Mouse (Mus musculus) heart, embryonic 14.5 days (tissue): ENCODE results near the gene Rnase13. TPM values are rescaled to one million over a fixed set of nuclear protein-coding genes. Genes with fewer than 3 reads are reported as not detected.

Experiments used
- polyA plus RNA-seq: library from polyadenylated mRNA; unstranded; fragments of >200 nt; fragmentation: Nextera tagmentation; extraction: Ambion mirVana; gene quantifications from 2 replicates; pipeline ENCODE4 v1.2.1, GENCODE M21; 2014

The Rnase13 gene
- polyA plus RNA-seq, 1 experiment from 2014 or later: not detected

Other genes with a start within 250 kb of the Rnase13 start
- gene Gm17079, start 227.3 kb downstream of the Rnase13 start, polyA plus RNA-seq: not detected in 2 replicates
- gene Gm5800, start 205.6 kb downstream of the Rnase13 start, polyA plus RNA-seq: not detected in 2 replicates
- not detected in 2 replicates for gene Ang4, start 149.2 kb downstream of the Rnase13 start, polyA plus RNA-seq
- not detected in 2 replicates for gene AY358078, start 122.7 kb downstream of the Rnase13 start, polyA plus RNA-seq
- gene Ear6, start 69.1 kb downstream of the Rnase13 start, polyA plus RNA-seq: not detected in 2 replicates
- gene Mettl17, start 37.9 kb downstream of the Rnase13 start, polyA plus RNA-seq: 49.6 and 49.8 TPM in 2 replicates
- gene Slc39a2, start 29.9 kb downstream of the Rnase13 start, polyA plus RNA-seq: 0.20 and 0.23 TPM in 2 replicates
- gene Ndrg2, start 8.6 kb downstream of the Rnase13 start, polyA plus RNA-seq: 235 and 269 TPM in 2 replicates
- gene Tppp2, start 4.3 kb downstream of the Rnase13 start, polyA plus RNA-seq: not detected in 2 replicates
- 50.6 and 59.6 TPM in 2 replicates for gene Arhgef40, start 61.9 kb upstream of the Rnase13 start, polyA plus RNA-seq
- 1.2 and 1.5 TPM in 2 replicates for gene Tmem253, start 92.9 kb upstream of the Rnase13 start, polyA plus RNA-seq
- 19.2 and 19.9 TPM in 2 replicates for gene Zfp219, start 98.0 kb upstream of the Rnase13 start, polyA plus RNA-seq
- 0.19 TPM in 1 of 2 replicates, not detected in the other for gene Olfr221, start 119.7 kb upstream of the Rnase13 start, polyA plus RNA-seq
- gene Hnrnpc, start 181.3 kb upstream of the Rnase13 start, polyA plus RNA-seq: 331 and 352 TPM in 2 replicates
- 32.0 and 32.6 TPM in 2 replicates for gene Rpgrip1, start 187.9 kb upstream of the Rnase13 start, polyA plus RNA-seq